Mouse (Mus musculus): ENCODE measurements at regions not wholly inside any gene's neighbourhood (a gene's known extent, or its start where the extent isn't known, plus 50 kb on each side); places are given as distances from the start of the nearest gene placed in this dataset.

- peaks cover 14% of the 10 kb centered on the region for H3K4me1 ChIP-seq (ENCODE audit: control insufficient read depth, insufficient read depth, low read length)
- no peak overlapping the region for H3K27ac ChIP-seq (replicated peaks; ENCODE audit: low read depth, low read length)
- no peak for DNase-seq (ENCODE audit: low spot score)
- no peaks in the 10 kb centered on the region for H3K27me3 ChIP-seq (ENCODE audit: control insufficient read depth, insufficient read depth, low read length)
- no peak overlapping the region for H3K4me2 ChIP-seq (ENCODE audit: low read depth, severe bottlenecking)
- no peak for ATAC-seq (ENCODE audit: insufficient number of reproducible peaks, low FRiP score, low TSS enrichment, low read depth)
- H3K4me3 ChIP-seq (ENCODE audit: low read depth, low read length): no peak overlapping the region
- no peaks in the 10 kb centered on the region for H3K9me3 ChIP-seq (ENCODE audit: control insufficient read depth, low read length)
- H3K36me3 ChIP-seq (ENCODE audit: control insufficient read depth, insufficient read depth, low read length): no peaks in the 10 kb centered on the region
- H3K9ac ChIP-seq (ENCODE audit: low read length): no peak overlapping the region
- 74% methylated on average over 18 of the region's 18 CpGs for WGBS
Measured at GRCm38 (mm10) chr12:27160063-27160686, 182.2 kb downstream of the Sox11 start.

DNA sequence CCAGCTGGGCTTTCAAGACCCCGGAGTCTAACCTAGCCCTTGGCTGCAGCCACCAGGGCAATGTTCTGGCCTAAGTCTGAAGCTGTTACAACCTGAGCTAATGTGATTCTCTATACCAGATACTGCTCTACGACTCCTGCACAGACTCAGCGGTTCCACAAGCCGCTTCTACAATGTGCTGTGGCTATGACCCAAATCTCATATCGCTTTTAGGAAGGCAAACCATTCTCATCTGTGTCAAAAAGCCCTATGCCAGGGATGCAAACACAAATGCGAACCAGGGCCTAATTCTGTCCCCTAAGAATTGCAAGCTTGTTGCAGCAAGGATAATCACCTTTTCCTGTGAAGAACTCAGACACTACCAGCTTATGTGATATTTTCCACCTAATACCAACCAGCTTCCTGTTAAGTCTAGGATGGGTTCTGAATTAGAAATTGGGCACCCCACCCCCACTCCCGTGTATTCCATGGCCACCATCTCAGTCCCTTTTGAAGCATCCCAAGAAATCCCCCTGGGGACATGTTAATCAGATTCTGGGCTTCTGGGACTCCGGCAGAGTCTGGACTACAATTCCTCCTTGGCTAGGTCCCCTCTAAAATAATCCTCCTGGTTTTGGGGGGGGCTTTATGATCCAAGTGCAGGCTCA is 182.8 kb downstream of the Sox11 start:
- Histone ChIP-seq H3K9ac (ENCODE audit: low read length) (no peak overlapping the region), H3K4me3 (ENCODE audit: low read depth, low read length) (no peak overlapping the region), H3K36me3 (ENCODE audit: control insufficient read depth, insufficient read depth, low read length) (no peaks in the 10 kb centered on the region), H3K4me2 (ENCODE audit: low read depth, severe bottlenecking) (no peak overlapping the region), H3K9me3 (ENCODE audit: control insufficient read depth, low read length) (no peaks in the 10 kb centered on the region), H3K4me1 (ENCODE audit: control insufficient read depth, insufficient read depth, low read length) (peaks cover 20% of the 10 kb centered on the region), H3K27ac (replicated peaks; ENCODE audit: low read depth, low read length) (no peak overlapping the region), H3K27me3 (ENCODE audit: control insufficient read depth, insufficient read depth, low read length) (no peaks in the 10 kb centered on the region)
- 76% methylated on average over 8 of the region's 8 CpGs for WGBS
- DNase-seq (ENCODE audit: low spot score) (no peak), ATAC-seq (ENCODE audit: insufficient number of reproducible peaks, low FRiP score, low TSS enrichment, low read depth) (no peak)

- DNase-seq (ENCODE audit: low spot score): peak; percentile 54
- Histone ChIP-seq H3K9me3 (ENCODE audit: control insufficient read depth, low read length) (no peaks in the 10 kb centered on the region), H3K36me3 (ENCODE audit: control insufficient read depth, insufficient read depth, low read length) (no peaks in the 10 kb centered on the region), H3K4me3 (ENCODE audit: low read depth, low read length) (no peak overlapping the region), H3K4me2 (ENCODE audit: low read depth, severe bottlenecking) (no peak overlapping the region), H3K4me1 (ENCODE audit: control insufficient read depth, insufficient read depth, low read length) (peaks cover 16% of the 10 kb centered on the region), H3K27me3 (ENCODE audit: control insufficient read depth, insufficient read depth, low read length) (no peaks in the 10 kb centered on the region), H3K27ac (replicated peaks; ENCODE audit: low read depth, low read length) (peak overlapping the region; percentile 79), H3K9ac (ENCODE audit: low read length) (no peak overlapping the region)
- WGBS: 26% methylated on average over 13 of the region's 13 CpGs
- ATAC-seq (ENCODE audit: insufficient number of reproducible peaks, low FRiP score, low TSS enrichment, low read depth): peak; percentile 57; the same call in 1 of the 2 replicates
Measured at GRCm38 (mm10) chr12:27150871-27151853, 191.2 kb downstream of the Sox11 start.

DNA sequence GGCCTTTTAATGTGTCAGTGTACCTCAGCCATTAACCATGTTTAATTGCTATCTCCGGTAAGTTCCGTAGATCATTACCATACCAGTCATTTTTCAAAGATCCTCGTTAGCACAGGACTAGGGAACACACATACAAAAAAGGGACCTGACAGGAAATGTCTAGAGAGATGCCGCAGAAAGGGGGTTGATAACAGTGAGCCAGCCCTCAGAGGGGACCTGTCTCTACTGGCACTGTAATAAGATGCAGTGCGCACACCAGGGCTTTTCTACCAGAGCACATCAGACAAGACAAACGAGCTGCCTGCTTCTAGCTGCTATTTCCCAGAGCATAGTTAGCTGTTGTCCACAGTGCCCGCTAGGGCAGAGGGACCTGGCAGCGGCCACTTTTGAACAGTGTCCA is 199.1 kb downstream of the Sox11 start:
- Histone ChIP-seq H3K27me3 (ENCODE audit: control insufficient read depth, insufficient read depth, low read length) (no peaks in the 10 kb centered on the region), H3K4me1 (ENCODE audit: control insufficient read depth, insufficient read depth, low read length) (peaks cover 14% of the 10 kb centered on the region), H3K9ac (ENCODE audit: low read length) (no peak overlapping the region), H3K9me3 (ENCODE audit: control insufficient read depth, low read length) (no peaks in the 10 kb centered on the region), H3K4me3 (ENCODE audit: low read depth, low read length) (no peak overlapping the region), H3K36me3 (ENCODE audit: control insufficient read depth, insufficient read depth, low read length) (no peaks in the 10 kb centered on the region), H3K4me2 (ENCODE audit: low read depth, severe bottlenecking) (no peak overlapping the region), H3K27ac (replicated peaks; ENCODE audit: low read depth, low read length) (no peak overlapping the region)
- no peak for ATAC-seq (ENCODE audit: insufficient number of reproducible peaks, low FRiP score, low TSS enrichment, low read depth)
- 34% methylated on average over 8 of the region's 8 CpGs for WGBS
- no peak for DNase-seq (ENCODE audit: low spot score)

- H3K27ac ChIP-seq (replicated peaks; ENCODE audit: low read depth, low read length): peak overlapping the region; percentile 49
- no peaks in the 10 kb centered on the region for H3K9me3 ChIP-seq (ENCODE audit: control insufficient read depth, low read length)
- no peaks in the 10 kb centered on the region for H3K27me3 ChIP-seq (ENCODE audit: control insufficient read depth, insufficient read depth, low read length)
- H3K36me3 ChIP-seq (ENCODE audit: control insufficient read depth, insufficient read depth, low read length): no peaks in the 10 kb centered on the region
- H3K4me3 ChIP-seq (ENCODE audit: low read depth, low read length): no peak overlapping the region
- 31% methylated on average over 5 of the region's 5 CpGs for WGBS
- H3K4me2 ChIP-seq (ENCODE audit: low read depth, severe bottlenecking): no peak overlapping the region
- H3K9ac ChIP-seq (ENCODE audit: low read length): no peak overlapping the region
- peaks cover 41% of the 10 kb centered on the region for H3K4me1 ChIP-seq (ENCODE audit: control insufficient read depth, insufficient read depth, low read length)
- ATAC-seq (ENCODE audit: insufficient number of reproducible peaks, low FRiP score, low TSS enrichment, low read depth): no peak
- peak; percentile 51 for DNase-seq (ENCODE audit: low spot score)
Measured at GRCm38 (mm10) chr12:27140335-27140702, 202.1 kb downstream of the Sox11 start.

- no peaks in the 10 kb centered on the region for H3K36me3 ChIP-seq (ENCODE audit: control insufficient read depth, insufficient read depth, low read length)
- H3K9ac ChIP-seq (ENCODE audit: low read length): peak overlapping the region; percentile 48
- H3K4me1 ChIP-seq (ENCODE audit: control insufficient read depth, insufficient read depth, low read length): peaks cover 43% of the 10 kb centered on the region
- DNase-seq (ENCODE audit: low spot score) (peak; percentile 50), ATAC-seq (ENCODE audit: insufficient number of reproducible peaks, low FRiP score, low TSS enrichment, low read depth) (no peak)
- no peak overlapping the region for H3K4me2 ChIP-seq (ENCODE audit: low read depth, severe bottlenecking)
- H3K27ac ChIP-seq (replicated peaks; ENCODE audit: low read depth, low read length): peak overlapping the region; percentile 49
- 32% methylated on average over 12 of the region's 13 CpGs for WGBS
- H3K4me3 ChIP-seq (ENCODE audit: low read depth, low read length): no peak overlapping the region
- H3K9me3 ChIP-seq (ENCODE audit: control insufficient read depth, low read length): no peaks in the 10 kb centered on the region
- no peaks in the 10 kb centered on the region for H3K27me3 ChIP-seq (ENCODE audit: control insufficient read depth, insufficient read depth, low read length)
Measured at GRCm38 (mm10) chr12:27139683-27140334, 202.6 kb downstream of the Sox11 start.

GRCm38 (mm10) chr12:27138663-27139633 is 203.4 kb downstream of the Sox11 start:
- no peaks in the 10 kb centered on the region for H3K9me3 ChIP-seq (ENCODE audit: control insufficient read depth, low read length)
- ATAC-seq (ENCODE audit: insufficient number of reproducible peaks, low FRiP score, low TSS enrichment, low read depth) (no peak), DNase-seq (ENCODE audit: low spot score) (no peak)
- H3K4me3 ChIP-seq (ENCODE audit: low read depth, low read length): no peak overlapping the region
- H3K9ac ChIP-seq (ENCODE audit: low read length): no peak overlapping the region
- H3K4me2 ChIP-seq (ENCODE audit: low read depth, severe bottlenecking): no peak overlapping the region
- H3K36me3 ChIP-seq (ENCODE audit: control insufficient read depth, insufficient read depth, low read length): no peaks in the 10 kb centered on the region
- 75% methylated on average over 13 of the region's 13 CpGs for WGBS
- peaks cover 43% of the 10 kb centered on the region for H3K4me1 ChIP-seq (ENCODE audit: control insufficient read depth, insufficient read depth, low read length)
- no peaks in the 10 kb centered on the region for H3K27me3 ChIP-seq (ENCODE audit: control insufficient read depth, insufficient read depth, low read length)
- H3K27ac ChIP-seq (replicated peaks; ENCODE audit: low read depth, low read length): peak overlapping the region; percentile 49

All from limb, embryonic 11.5 days (tissue).